Mouse (Mus musculus) cerebellum, adult (tissue): ENCODE results near the gene D430042O09Rik.

Experiments
- ATAC-seq: cut with Nextera tagmentation; 2 replicates; pipeline ENCODE4 v1.9.2; 2017; ENCODE audit warnings: mild to moderate bottlenecking, moderate library complexity, mixed read lengths; ENCODE audit not compliant: insufficient number of reproducible peaks, low FRiP score, low TSS enrichment

D430042O09Rik gene

GRCm38 (mm10) chr7:125787046-125787445 lies 79.4 kb downstream of the D430042O09Rik start:
- no peak for ATAC-seq

- no peak for ATAC-seq
Observed at GRCm38 (mm10) chr7:125790039-125790438, 82.4 kb downstream of the D430042O09Rik start.

- ATAC-seq = no peak
Observed at GRCm38 (mm10) chr7:125806571-125806970, 98.9 kb downstream of the D430042O09Rik start.

GRCm38 (mm10) chr7:125808210-125808609 lies 100.5 kb downstream of the D430042O09Rik start:
- no peak for ATAC-seq

- ATAC-seq = no peak
Observed at GRCm38 (mm10) chr7:125812721-125813120, 105.0 kb downstream of the D430042O09Rik start.

GRCm38 (mm10) chr7:125815733-125816132 lies 108.0 kb downstream of the D430042O09Rik start:
- no peak for ATAC-seq

GRCm38 (mm10) chr7:125818301-125818712 lies 110.6 kb downstream of the D430042O09Rik start:
- peak; percentile 91 for ATAC-seq

GRCm38 (mm10) chr7:125820233-125820632 lies 112.5 kb downstream of the D430042O09Rik start:
- ATAC-seq = no peak

- ATAC-seq = no peak
Observed at GRCm38 (mm10) chr7:125826425-125826824, 118.7 kb downstream of the D430042O09Rik start.

- ATAC-seq = no peak
Observed at GRCm38 (mm10) chr7:125826887-125827286, 119.2 kb downstream of the D430042O09Rik start.

- no peak for ATAC-seq
Observed at GRCm38 (mm10) chr7:125827420-125827819, 119.7 kb downstream of the D430042O09Rik start.

- no peak for ATAC-seq
Observed at GRCm38 (mm10) chr7:125828561-125828960, 120.9 kb downstream of the D430042O09Rik start.

GRCm38 (mm10) chr7:125829121-125829666 lies 121.5 kb downstream of the D430042O09Rik start:
- ATAC-seq = no peak

GRCm38 (mm10) chr7:125832767-125833166 lies 125.1 kb downstream of the D430042O09Rik start:
- no peak for ATAC-seq

- no peak for ATAC-seq
Observed at GRCm38 (mm10) chr7:125833471-125833870, 125.8 kb downstream of the D430042O09Rik start.

GRCm38 (mm10) chr7:125838078-125838742 lies 130.5 kb downstream of the D430042O09Rik start:
- no peak for ATAC-seq

- ATAC-seq = no peak
Observed at GRCm38 (mm10) chr7:125845611-125846010, 137.9 kb downstream of the D430042O09Rik start.

GRCm38 (mm10) chr7:125846866-125847527 lies 139.3 kb downstream of the D430042O09Rik start:
- ATAC-seq = no peak

GRCm38 (mm10) chr7:125847528-125847866 lies 139.8 kb downstream of the D430042O09Rik start:
- no peak for ATAC-seq

- ATAC-seq = no peak
Observed at GRCm38 (mm10) chr7:125859564-125859963, 151.9 kb downstream of the D430042O09Rik start.

GRCm38 (mm10) chr7:125860421-125860820 lies 152.7 kb downstream of the D430042O09Rik start:
- ATAC-seq = no peak

- no peak for ATAC-seq
Observed at GRCm38 (mm10) chr7:125864026-125864425, 156.3 kb downstream of the D430042O09Rik start.
